21 mouse cellular contexts compared by ENCODE assay signal in genomic region chr13:53522807-53523206, GRCm38 (mm10). TPM values are rescaled to one million over a fixed set of nuclear protein-coding genes. Genes with fewer than 3 reads are reported as not detected.
"Had no signal": no experiment of that assay in that cellular context is flagged by ENCODE, and none has a peak within 500 bp of the region (broad histone marks: within the 10 kb centered on the region; RNA-seq: fewer than 3 reads in every experiment).

No protein-coding gene starts in this region.

- H3K4me3 ChIP-seq: layer of hippocampus, adult 2 months; limb, embryonic 10.5 days; limb, embryonic 13.5 days; liver, embryonic 12.5 days; liver, embryonic 15.5 days; midbrain, embryonic 12.5 days; neural tube, embryonic 12.5 days had no signal

- H3K27me3 ChIP-seq: liver, embryonic 12.5 days; liver, embryonic 15.5 days; neural tube, embryonic 12.5 days had no signal

- H3K36me3 ChIP-seq: limb, embryonic 10.5 days; limb, embryonic 13.5 days; liver, embryonic 12.5 days; liver, embryonic 15.5 days; midbrain, embryonic 12.5 days; neural tube, embryonic 12.5 days had no signal

- DNase-seq: kidney, adult 2 months; kidney, postnatal 25 days; layer of hippocampus, adult 9-11 months; liver; lung, adult 18-20 months; right cerebral cortex, adult 18-20 months; right cerebral cortex, postnatal 14 days; right cerebral cortex, postnatal 4 days; thymus, adult 18-20 months; thymus, postnatal 36 days had no signal

- H3K9me3 ChIP-seq: limb, embryonic 10.5 days; limb, embryonic 13.5 days; liver, embryonic 12.5 days; liver, embryonic 15.5 days; midbrain, embryonic 12.5 days; neural tube, embryonic 12.5 days had no signal

- H3K27ac ChIP-seq: kidney, postnatal 0 days; layer of hippocampus, adult 2 months; limb, embryonic 10.5 days; limb, embryonic 13.5 days; liver, embryonic 12.5 days; liver, embryonic 15.5 days; macrophage; midbrain, embryonic 12.5 days; neural tube, embryonic 12.5 days had no signal

- H3K4me1 ChIP-seq: liver, embryonic 12.5 days; liver, embryonic 15.5 days; neural tube, embryonic 12.5 days had no signal

- ATAC-seq: intestine, postnatal 0 days; liver, embryonic 12.5 days had no signal

- H3K4me2 ChIP-seq: limb, embryonic 13.5 days; liver, embryonic 12.5 days; liver, embryonic 15.5 days; midbrain, embryonic 12.5 days; neural tube, embryonic 12.5 days had no signal

- H3K9ac ChIP-seq: limb, embryonic 13.5 days; liver, embryonic 12.5 days; liver, embryonic 15.5 days; midbrain, embryonic 12.5 days; neural tube, embryonic 12.5 days had no signal

RNA-seq across cellular contexts. Expression of gene Msx2, which starts 49.9 kb away (rescaled TPM):
- polyA plus RNA-seq: intestine, postnatal 0 days; large intestine, adult 2 months; liver, embryonic 15.5 days; macrophage had no signal
